Mouse (Mus musculus) hindbrain, embryonic 12.5 days (tissue): ENCODE measurements around the gene Tbc1d13. TPM values are rescaled to one million over a fixed set of nuclear protein-coding genes. Genes with fewer than 3 reads are reported as not detected.
"Not testable (repeated sequence)": the region's sequence is repeated elsewhere in the genome, so short reads cannot be mapped to it uniquely, and the experiment has no call there.

Experiments used
- ATAC-seq: fragments of 200-750 bp; cut with Nextera tagmentation; 2 replicates; pipeline ENCODE4 v1.8.0; 2017; ENCODE audit warnings: moderate TSS enrichment; ENCODE audit not compliant: low FRiP score
- H3K27ac ChIP-seq: fragments of 300-500 bp; sonication (generic); 2 replicates; pipeline ENCODE4 v1.5.1; 2016; ENCODE audit warnings: mild to moderate bottlenecking
- H3K27me3 ChIP-seq: fragments of 300-500 bp; sonication (generic); 2 replicates; pipeline ENCODE4 v1.6.1; 2016; ENCODE audit warnings: mild to moderate bottlenecking
- H3K36me3 ChIP-seq: fragments of 300-500 bp; sonication (generic); 2 replicates; pipeline ENCODE4 v1.6.1; 2016; ENCODE audit warnings: mild to moderate bottlenecking
- H3K4me1 ChIP-seq: fragments of 300-500 bp; sonication (generic); 2 replicates; pipeline ENCODE4 v1.6.1; 2016
- H3K4me2 ChIP-seq: fragments of 300-500 bp; sonication (generic); replicated peaks from 2 replicates; pipeline ENCODE4 v1.6.1; 2016; ENCODE audit warnings: mild to moderate bottlenecking
- H3K4me3 ChIP-seq: fragments of 300-500 bp; sonication (generic); 2 replicates; pipeline ENCODE4 v1.5.1; 2016; ENCODE audit warnings: mild to moderate bottlenecking
- H3K9ac ChIP-seq: fragments of 300-500 bp; sonication (generic); 2 replicates; pipeline ENCODE4 v1.6.1; 2016; ENCODE audit warnings: mild to moderate bottlenecking, moderate library complexity
- H3K9me3 ChIP-seq: fragments of 300-500 bp; sonication (generic); replicated peaks from 2 replicates; pipeline ENCODE4 v1.6.1; 2016; ENCODE audit warnings: mild to moderate bottlenecking
- WGBS: fragments of 180-500 bp; shearing (Covaris S2); methylation state at CpG from one replicate; pipeline ENCODE4 v1.1.7; 2016; 5-methylcytosine and 5-hydroxymethylcytosine counted together
- polyA plus RNA-seq: library from polyadenylated mRNA; unstranded; fragments of >200 nt; fragmentation: Nextera tagmentation; extraction: Ambion mirVana; gene quantifications from 2 replicates; pipeline ENCODE4 v1.2.1, GENCODE M21; 2016

Gene Tbc1d13
- polyA plus RNA-seq, 1 experiment from 2014 or later = 10.3 TPM

DNA sequence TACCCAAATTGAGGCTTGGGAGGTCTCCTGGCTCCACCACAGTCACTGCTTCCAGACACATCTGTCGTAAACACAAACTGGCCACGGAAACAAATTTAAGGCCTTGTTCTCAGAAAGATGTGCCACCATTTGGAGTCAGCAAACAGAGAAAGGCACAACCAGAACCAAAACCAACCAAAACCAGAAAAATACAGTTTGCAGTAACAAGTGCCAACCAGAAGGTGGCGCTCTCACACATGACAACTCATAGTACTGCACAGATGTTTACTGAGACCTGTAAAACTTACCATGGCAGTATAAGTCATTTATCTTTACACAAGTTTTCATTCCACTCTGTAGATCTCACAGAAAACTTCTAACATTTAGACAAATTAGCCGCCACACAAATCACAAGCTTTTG, 33.1 kb downstream of the Tbc1d13 start:
- Histone ChIP-seq H3K4me3 (no peak overlapping the region), H3K36me3 (no peaks in the 10 kb centered on the region), H3K4me1 (no peaks in the 10 kb centered on the region; the same call in 1 of the 2 replicates), H3K9me3 (peaks cover 15% of the 10 kb centered on the region), H3K27me3 (no peaks in the 10 kb centered on the region), H3K27ac (no peak overlapping the region), H3K9ac (no peak overlapping the region), H3K4me2 (no peak overlapping the region)
- no peak for ATAC-seq
- WGBS = 61% methylated on average over 4 of the region's 4 CpGs

GRCm38 (mm10) chr2:30171371-30171996, 37.9 kb downstream of the Tbc1d13 start, which contains the start of gene Endog:
TSS of gene Endog (plus strand) at chr2:30171493.
- Histone ChIP-seq H3K9me3 (peaks cover 8% of the 10 kb centered on the region), H3K36me3 (peaks cover 38% of the 10 kb centered on the region), H3K27ac (peak within 1 kb of the TSS; percentile 94), H3K9ac (peak within 1 kb of the TSS; percentile 81), H3K4me2 (peak within 1 kb of the TSS; percentile 94), H3K4me3 (peak within 1 kb of the TSS; percentile 71), H3K4me1 (peaks cover 8% of the 10 kb centered on the region), H3K27me3 (no peaks in the 10 kb centered on the region)
- peak; percentile 97 for ATAC-seq
- WGBS = under 1% methylated on average over 75 of the region's 75 CpGs

- Histone ChIP-seq H3K36me3 (peaks cover 43% of the 10 kb centered on the region), H3K27me3 (no peaks in the 10 kb centered on the region), H3K4me3 (peak overlapping the region; percentile 71), H3K4me1 (peaks cover 9% of the 10 kb centered on the region), H3K27ac (peak overlapping the region; percentile 94), H3K9me3 (peaks cover 2% of the 10 kb centered on the region; the same call in 1 of the 2 replicates), H3K4me2 (peak overlapping the region; percentile 94), H3K9ac (peak overlapping the region; percentile 81)
- peak; percentile 9; the same call in 1 of the 2 replicates for ATAC-seq
- 2% methylated on average over 19 of the region's 19 CpGs for WGBS
Observed at GRCm38 (mm10) chr2:30171997-30172382, 38.4 kb downstream of the Tbc1d13 start.

GRCm38 (mm10) chr2:30173541-30174240, 40.1 kb downstream of the Tbc1d13 start:
- H3K4me3 ChIP-seq = no peak overlapping the region
- H3K27ac ChIP-seq = no peak overlapping the region
- WGBS = 96% methylated on average over 20 of the region's 20 CpGs
- H3K9me3 ChIP-seq = no peaks in the 10 kb centered on the region
- peaks cover 19% of the 10 kb centered on the region for H3K4me1 ChIP-seq
- no peak for ATAC-seq
- H3K9ac ChIP-seq = no peak overlapping the region
- H3K4me2 ChIP-seq = no peak overlapping the region
- no peaks in the 10 kb centered on the region for H3K27me3 ChIP-seq
- H3K36me3 ChIP-seq = peaks cover 44% of the 10 kb centered on the region

DNA sequence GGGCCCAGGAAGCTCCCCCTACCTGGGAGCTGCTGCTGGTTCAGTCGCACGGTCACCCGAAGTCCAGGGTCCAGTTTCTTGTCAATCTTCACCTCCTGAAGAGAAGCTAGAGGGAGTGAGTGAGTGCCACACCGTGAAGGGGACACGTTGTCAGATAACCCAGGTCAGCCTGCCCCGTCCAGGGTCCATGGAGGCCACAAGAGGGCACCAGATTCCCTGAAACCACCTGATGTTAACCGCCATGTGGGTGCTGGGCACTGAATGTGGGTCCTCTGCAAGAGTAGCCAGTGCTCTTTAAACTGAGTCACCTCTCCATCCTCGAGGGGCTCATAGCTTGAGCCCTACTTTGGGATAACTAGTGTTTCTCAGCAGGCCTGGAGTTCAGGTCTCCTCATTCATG, 42.4 kb downstream of the Tbc1d13 start:
- Histone ChIP-seq H3K4me2 (no peak overlapping the region), H3K36me3 (peaks cover 44% of the 10 kb centered on the region), H3K4me3 (no peak overlapping the region), H3K9ac (no peak overlapping the region), H3K27me3 (no peaks in the 10 kb centered on the region), H3K27ac (no peak overlapping the region), H3K9me3 (no peaks in the 10 kb centered on the region), H3K4me1 (peaks cover 19% of the 10 kb centered on the region)
- WGBS = 86% methylated on average over 8 of the region's 8 CpGs
- ATAC-seq = no peak

- no peaks in the 10 kb centered on the region for H3K9me3 ChIP-seq
- 97% methylated on average over 2 of the region's 2 CpGs for whole genome bisulfite sequencing
- H3K4me3 ChIP-seq = no peak overlapping the region
- H3K27ac ChIP-seq = no peak overlapping the region
- H3K4me2 ChIP-seq = no peak overlapping the region
- H3K27me3 ChIP-seq = no peaks in the 10 kb centered on the region
- ATAC-seq = no peak
- H3K4me1 ChIP-seq = peaks cover 19% of the 10 kb centered on the region
- no peak overlapping the region; the same call in 1 of the 2 replicates for H3K9ac ChIP-seq
- peaks cover 44% of the 10 kb centered on the region for H3K36me3 ChIP-seq
Observed at GRCm38 (mm10) chr2:30176561-30176960, 43.0 kb downstream of the Tbc1d13 start.

DNA sequence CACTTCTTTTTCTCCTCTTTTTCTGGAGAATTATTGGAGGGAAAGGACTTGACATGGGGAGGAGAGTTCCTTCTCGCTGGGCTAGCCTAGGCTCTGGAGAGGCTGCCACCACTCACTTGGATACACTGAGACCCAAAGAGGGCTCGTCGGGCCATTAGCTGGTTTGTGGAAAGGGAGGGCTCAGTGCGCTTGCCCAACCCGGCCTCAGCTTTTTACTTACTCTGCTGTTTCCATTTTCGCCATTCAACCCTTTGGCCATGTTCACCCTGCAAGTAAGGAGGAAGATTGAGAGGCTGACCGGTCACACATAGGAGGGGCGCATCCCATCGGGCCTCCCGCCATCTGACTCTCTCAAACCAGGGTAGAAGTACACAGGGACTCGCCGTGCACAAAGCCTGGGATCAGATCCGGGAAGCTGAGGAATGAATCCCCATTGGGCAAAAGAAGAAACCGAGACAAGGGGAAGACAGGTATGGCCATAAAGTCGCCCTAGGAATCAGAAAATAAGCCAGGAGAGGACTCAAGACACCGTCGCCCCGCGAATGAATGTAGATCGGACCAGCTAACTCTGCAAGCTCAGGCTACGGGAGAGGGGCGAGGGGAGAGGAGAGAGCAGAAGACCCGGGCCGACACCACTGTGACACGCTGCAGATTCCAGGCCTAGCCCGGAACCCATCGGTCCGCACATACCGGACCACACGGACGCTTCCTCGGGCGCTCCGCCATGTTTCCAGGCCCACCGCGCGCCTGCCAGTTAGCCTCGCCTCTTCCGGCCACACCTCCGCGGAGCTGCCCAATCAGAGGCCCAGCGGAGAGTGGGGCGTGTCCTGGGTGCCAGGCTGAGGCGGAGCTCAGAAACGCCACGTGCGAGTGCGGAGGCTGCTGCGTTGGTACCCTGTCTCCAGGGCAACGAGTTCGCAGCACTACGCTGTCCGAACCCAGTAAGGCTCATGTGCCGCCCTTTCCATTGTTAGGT, 44.4 kb downstream of the Tbc1d13 start, which contains the start of gene Spout1:
Gene Spout1 (minus strand): TSS at position 760 of the 976 bp plus-strand sequence.
- no peak within 1 kb of the TSS for H3K27ac ChIP-seq
- ATAC-seq = peak; percentile 99
- H3K4me1 ChIP-seq = peaks cover 10% of the 10 kb centered on the region
- WGBS = 3% methylated on average over 54 of the region's 54 CpGs
- H3K4me3 ChIP-seq = peak within 1 kb of the TSS; percentile 74
- no peaks in the 10 kb centered on the region for H3K9me3 ChIP-seq
- H3K36me3 ChIP-seq = peaks cover 41% of the 10 kb centered on the region
- H3K4me2 ChIP-seq = peak within 1 kb of the TSS; percentile 76
- peak within 1 kb of the TSS; percentile 77 for H3K9ac ChIP-seq
- H3K27me3 ChIP-seq = no peaks in the 10 kb centered on the region

DNA sequence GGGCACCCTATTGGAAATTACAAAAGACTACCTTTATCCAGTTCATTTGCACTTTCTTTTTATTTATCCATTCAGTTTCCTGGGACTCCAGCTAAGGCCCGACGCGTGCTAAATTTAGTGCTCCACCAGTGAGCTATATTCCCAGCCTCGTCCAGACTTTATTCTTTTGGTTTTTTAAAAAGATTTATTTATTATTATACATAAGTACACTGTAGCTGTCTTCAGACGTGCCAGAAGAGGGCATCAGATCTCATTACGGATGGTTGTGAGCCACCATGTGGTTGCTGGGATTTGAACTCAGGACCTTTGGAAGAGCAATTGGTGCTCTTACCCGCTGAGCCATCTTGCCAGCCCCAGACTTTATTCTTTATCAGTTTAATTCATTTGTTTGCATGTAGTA, 45.2 kb downstream of the Tbc1d13 start:
- peak; percentile 47 for ATAC-seq

GRCm38 (mm10) chr2:30182424-30182823, 48.9 kb downstream of the Tbc1d13 start:
- ATAC-seq = no peak
- Histone ChIP-seq H3K36me3 (peaks cover 9% of the 10 kb centered on the region; the same call in 1 of the 2 replicates), H3K9ac (no peak overlapping the region), H3K27ac (no peak overlapping the region), H3K4me2 (no peak overlapping the region), H3K27me3 (no peaks in the 10 kb centered on the region), H3K4me1 (peaks cover 5% of the 10 kb centered on the region), H3K4me3 (no peak overlapping the region), H3K9me3 (no peaks in the 10 kb centered on the region)
- WGBS = 94% methylated on average over 2 of the region's 2 CpGs

More for the DNA sequence above, 45.2 kb downstream of the Tbc1d13 start:
- Histone ChIP-seq H3K4me1 (peaks cover 10% of the 10 kb centered on the region), H3K36me3 (peaks cover 34% of the 10 kb centered on the region), H3K4me3 (peak overlapping the region; percentile 74), H3K4me2 (peak overlapping the region; percentile 76)
- not testable (repeated sequence) for H3K9me3 ChIP-seq, H3K27me3 ChIP-seq, H3K27ac ChIP-seq, H3K9ac ChIP-seq
- 50% methylated on average over 7 of the region's 7 CpGs for WGBS

DNA sequence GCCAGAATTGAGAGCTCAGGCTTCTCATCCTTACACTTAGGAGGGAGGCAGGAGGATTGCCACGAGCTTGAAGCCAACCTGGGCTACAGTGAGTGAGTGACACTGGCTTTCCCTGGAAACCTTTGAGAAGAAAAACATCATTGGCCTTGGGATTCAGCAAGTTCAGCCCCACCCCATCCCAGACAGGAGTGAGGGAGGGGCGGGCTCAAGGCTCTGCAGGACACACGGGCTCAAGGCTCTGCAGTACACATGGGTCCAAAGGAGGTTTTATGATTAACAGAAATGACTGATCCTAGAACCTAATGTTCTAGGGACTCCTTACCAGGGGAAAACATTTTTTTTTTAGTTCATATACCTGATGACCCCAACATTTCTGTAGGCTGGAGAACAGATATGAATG, 50.2 kb downstream of the Tbc1d13 start:
- H3K4me2 ChIP-seq = no peak overlapping the region
- H3K9me3 ChIP-seq = no peaks in the 10 kb centered on the region
- H3K4me3 ChIP-seq = no peak overlapping the region
- H3K36me3 ChIP-seq = peaks cover 9% of the 10 kb centered on the region; the same call in 1 of the 2 replicates
- H3K4me1 ChIP-seq = no peaks in the 10 kb centered on the region
- H3K9ac ChIP-seq = no peak overlapping the region
- H3K27ac ChIP-seq = no peak overlapping the region
- 76% methylated on average over 3 of the region's 3 CpGs for WGBS
- no peaks in the 10 kb centered on the region for H3K27me3 ChIP-seq
- ATAC-seq = no peak

DNA sequence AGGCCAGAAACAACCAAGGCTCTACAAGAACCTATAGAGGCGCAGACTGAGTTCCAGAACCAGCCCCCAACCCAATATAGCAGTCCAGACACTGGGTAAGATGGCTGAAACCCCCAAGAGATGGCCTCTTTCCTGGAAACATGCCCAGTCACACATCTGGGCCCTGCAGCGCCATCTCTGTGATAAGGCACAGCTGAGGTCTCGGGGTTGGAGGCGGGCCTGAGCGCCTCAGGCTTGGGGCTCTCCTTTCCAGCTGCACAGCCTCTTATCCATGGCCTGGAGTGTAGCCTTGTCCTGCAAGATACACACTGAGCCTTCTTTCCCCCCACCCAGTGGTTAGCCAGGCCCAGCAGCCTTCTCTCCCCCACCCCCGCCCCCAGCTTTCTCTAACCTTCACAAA, 51.7 kb downstream of the Tbc1d13 start:
- no peaks in the 10 kb centered on the region for H3K9me3 ChIP-seq
- no peak overlapping the region for H3K4me2 ChIP-seq
- H3K36me3 ChIP-seq = peaks cover 9% of the 10 kb centered on the region; the same call in 1 of the 2 replicates
- no peak overlapping the region for H3K27ac ChIP-seq
- no peaks in the 10 kb centered on the region for H3K27me3 ChIP-seq
- H3K9ac ChIP-seq = no peak overlapping the region
- H3K4me1 ChIP-seq = no peaks in the 10 kb centered on the region
- 81% methylated on average over 6 of the region's 6 CpGs for WGBS
- no peak for ATAC-seq
- no peak overlapping the region for H3K4me3 ChIP-seq

DNA sequence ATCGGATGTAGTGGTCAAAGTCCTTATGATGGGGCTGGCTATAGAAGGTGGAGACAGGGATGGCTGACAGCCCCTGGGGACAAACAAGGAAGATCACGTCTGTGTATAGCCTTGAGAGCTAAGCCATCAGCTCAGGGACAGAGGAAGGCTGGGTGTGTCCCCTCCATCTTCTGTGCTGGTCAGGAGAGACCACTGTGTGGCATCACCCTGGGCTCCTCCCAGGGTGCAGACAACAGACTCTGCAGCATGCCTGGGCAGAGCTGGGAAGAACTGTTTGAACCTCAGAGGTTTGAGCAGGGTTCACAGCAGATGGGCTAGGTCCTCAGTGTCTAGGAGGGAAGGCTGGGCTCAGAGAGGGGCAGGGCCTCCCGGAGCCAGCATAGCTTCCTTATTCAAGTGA, 52.1 kb downstream of the Tbc1d13 start:
- Histone ChIP-seq H3K27me3 (no peaks in the 10 kb centered on the region), H3K4me1 (no peaks in the 10 kb centered on the region), H3K36me3 (peaks cover 13% of the 10 kb centered on the region; the same call in 1 of the 2 replicates), H3K9ac (no peak overlapping the region), H3K9me3 (no peaks in the 10 kb centered on the region), H3K4me3 (no peak overlapping the region), H3K4me2 (no peak overlapping the region), H3K27ac (no peak overlapping the region)
- WGBS = 86% methylated on average over 3 of the region's 3 CpGs
- no peak for ATAC-seq
